Mouse (Mus musculus) forebrain, postnatal 0 days (tissue): ENCODE measurements at regions not wholly inside any gene's neighbourhood (a gene's known extent, or its start where the extent isn't known, plus 50 kb on each side); places are given as distances from the start of the nearest gene placed in this dataset.

Experiments
- ATAC-seq: fragments of 200-750 bp; cut with Nextera tagmentation; 2 replicates; pipeline ENCODE4 v1.8.0; 2017; ENCODE audit warnings: mild to moderate bottlenecking, moderate library complexity
- DNase-seq: peaks from one replicate; pipeline ENCODE4 v3.0.0-alpha.2; 2015
- H3K27ac ChIP-seq: fragments of 300-500 bp; sonication (generic); 2 replicates; pipeline ENCODE4 v1.5.1; 2014; ENCODE audit warnings: low read depth, mild to moderate bottlenecking, antibody characterized with exemption, low read length, moderate library complexity, mixed read lengths
- H3K27me3 ChIP-seq: fragments of 300-500 bp; sonication (generic); 2 replicates; pipeline ENCODE4 v1.6.1; 2014; ENCODE audit warnings: mild to moderate bottlenecking, low read length, mixed read lengths; ENCODE audit not compliant: insufficient read depth
- H3K36me3 ChIP-seq: fragments of 300-500 bp; sonication (generic); 2 replicates; pipeline ENCODE4 v1.6.1; 2014; ENCODE audit warnings: mild to moderate bottlenecking, moderate library complexity; ENCODE audit not compliant: insufficient read depth
- H3K4me1 ChIP-seq: fragments of 300-500 bp; sonication (generic); 2 replicates; pipeline ENCODE4 v1.6.1; 2014; ENCODE audit warnings: antibody characterized with exemption; ENCODE audit not compliant: insufficient read depth
- H3K4me2 ChIP-seq: fragments of 300-500 bp; sonication (generic); 2 replicates; pipeline ENCODE4 v1.6.1; 2014; ENCODE audit warnings: low read depth, mild to moderate bottlenecking, moderate library complexity
- H3K4me3 ChIP-seq: fragments of 300-500 bp; sonication (generic); 2 replicates; pipeline ENCODE4 v1.5.1; 2014; ENCODE audit warnings: low read depth, low read length, mixed read lengths
- H3K9ac ChIP-seq: fragments of 300-500 bp; sonication (generic); 2 replicates; pipeline ENCODE4 v1.6.1; 2014; ENCODE audit warnings: mild to moderate bottlenecking
- H3K9me3 ChIP-seq: fragments of 300-500 bp; sonication (generic); 2 replicates; pipeline ENCODE4 v1.6.1; 2016; ENCODE audit warnings: low read length
- CTCF ChIP-seq: sonication (generic); IDR thresholded peaks from 2 replicates; pipeline ENCODE4 v1.5.1; 2016; ENCODE audit warnings: antibody characterized with exemption, control low read depth, low read depth
- WGBS: fragments of 180-500 bp; shearing (Covaris S2); extraction: QIAGEN DNeasy Blood & Tissue Kit; methylation state at CpG from one replicate; pipeline ENCODE4 v1.1.7; 2014; 5-methylcytosine and 5-hydroxymethylcytosine counted together

DNA sequence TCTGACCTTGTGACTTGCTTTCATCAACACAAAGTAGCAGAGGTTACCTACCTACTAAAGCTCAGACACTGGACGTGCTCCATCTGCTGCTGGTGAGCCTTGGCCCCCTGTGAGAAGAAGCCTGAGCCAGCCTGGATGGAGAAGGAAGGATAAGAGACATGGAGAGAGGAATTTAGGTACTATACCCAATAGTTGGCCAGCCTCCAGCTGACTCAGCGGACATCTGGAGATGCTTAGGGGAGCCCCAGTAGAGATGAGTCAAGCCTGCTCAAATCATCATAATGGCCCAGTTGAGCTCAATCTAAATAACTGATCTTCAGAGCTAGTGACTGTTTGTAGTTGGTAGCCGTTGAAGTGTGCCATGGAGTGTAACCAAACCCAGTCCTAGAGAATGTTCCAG, 53.7 kb upstream of the Ripply2 start:
- no peak overlapping the region for H3K27ac ChIP-seq
- ATAC-seq (no peak), DNase-seq (no peak)
- no peak overlapping the region for H3K9ac ChIP-seq
- no peak overlapping the region for H3K4me3 ChIP-seq
- no peak overlapping the region for H3K4me2 ChIP-seq
- H3K9me3 ChIP-seq = no peaks in the 10 kb centered on the region
- H3K36me3 ChIP-seq = no peaks in the 10 kb centered on the region
- H3K27me3 ChIP-seq = no peaks in the 10 kb centered on the region
- H3K4me1 ChIP-seq = no peaks in the 10 kb centered on the region
- TF ChIP-seq CTCF = no peak
- WGBS = 74% methylated on average over 3 of the region's 3 CpGs

DNA sequence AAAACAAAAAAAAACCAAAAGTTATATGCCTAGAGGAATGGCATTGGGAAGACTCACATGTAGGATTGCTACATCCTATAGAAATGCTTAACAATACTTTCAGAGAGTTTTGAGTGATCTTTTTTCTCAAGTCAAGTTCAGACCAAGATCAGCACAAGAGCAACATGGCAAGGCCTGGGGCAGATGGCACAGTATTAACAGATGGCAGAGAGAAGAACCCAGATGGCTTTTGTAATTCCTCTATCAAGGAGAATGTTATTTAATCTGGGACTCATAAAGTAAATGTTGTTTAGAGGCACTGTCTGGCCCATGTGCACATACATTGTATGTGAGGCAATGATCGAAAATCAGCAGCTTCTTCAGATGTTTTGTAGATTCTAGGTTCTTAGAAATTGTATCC, 58.3 kb upstream of the Ripply2 start:
- Histone ChIP-seq H3K4me1 (no peaks in the 10 kb centered on the region), H3K27me3 (no peaks in the 10 kb centered on the region), H3K27ac (no peak overlapping the region), H3K9me3 (no peaks in the 10 kb centered on the region), H3K4me2 (no peak overlapping the region), H3K4me3 (no peak overlapping the region), H3K9ac (no peak overlapping the region), H3K36me3 (no peaks in the 10 kb centered on the region)
- ATAC-seq (no peak), DNase-seq (no peak)
- TF ChIP-seq CTCF = no peak
- 85% methylated on average over 1 of the region's 1 CpGs for WGBS

DNA sequence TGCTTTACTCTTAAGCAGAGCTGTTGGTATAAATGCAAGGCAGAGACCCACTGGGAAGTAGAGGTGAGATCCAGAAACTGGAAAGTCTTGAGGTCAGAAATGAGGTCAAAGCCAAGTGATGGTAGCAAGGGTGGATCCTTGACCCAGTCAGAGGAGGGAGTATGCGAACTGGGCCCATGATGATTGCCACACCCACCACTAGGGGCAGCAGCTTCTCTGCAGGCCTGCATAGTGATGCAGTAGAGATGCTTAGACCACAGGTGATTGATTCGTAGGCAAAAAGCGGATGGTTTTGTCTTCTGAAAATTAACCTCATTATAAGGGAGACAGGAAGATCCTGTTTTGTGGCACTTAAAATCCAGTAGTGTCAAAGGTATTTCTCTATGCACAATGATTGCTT, 59.6 kb upstream of the Ripply2 start:
- ATAC-seq (no peak), DNase-seq (no peak)
- Histone ChIP-seq H3K9ac (no peak overlapping the region), H3K36me3 (no peaks in the 10 kb centered on the region), H3K27me3 (no peaks in the 10 kb centered on the region), H3K4me2 (no peak overlapping the region), H3K4me3 (no peak overlapping the region), H3K9me3 (no peaks in the 10 kb centered on the region), H3K27ac (no peak overlapping the region), H3K4me1 (no peaks in the 10 kb centered on the region)
- peak; percentile 48 for TF ChIP-seq CTCF
- 80% methylated on average over 3 of the region's 3 CpGs for WGBS

DNA sequence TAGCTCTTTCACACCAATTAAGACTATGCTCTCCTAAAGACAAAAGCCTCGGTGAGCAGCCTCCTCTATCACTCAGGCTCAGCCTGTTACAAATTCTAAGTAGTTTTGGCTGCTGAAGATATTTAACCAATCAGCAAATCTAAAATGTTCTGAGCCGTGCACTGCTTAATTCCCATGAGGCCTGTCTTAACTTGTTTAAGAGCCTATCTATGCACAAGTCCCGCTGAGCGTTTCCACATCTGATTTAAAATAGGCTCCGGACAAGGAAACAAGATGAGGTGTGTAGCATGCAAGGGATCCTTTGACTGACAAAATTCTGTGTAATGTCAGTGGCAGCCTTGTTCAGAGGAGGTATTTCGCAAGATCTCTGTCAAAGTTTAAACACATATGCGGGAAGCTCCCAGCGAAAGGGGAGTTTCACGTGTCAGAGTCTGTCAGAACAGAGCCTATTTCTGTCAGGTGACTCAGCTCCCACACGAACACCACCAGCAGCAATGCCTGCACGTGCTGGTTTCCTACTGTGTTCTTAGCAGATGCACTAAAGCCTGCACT, 63.3 kb upstream of the Ripply2 start:
- 55% methylated on average over 11 of the region's 11 CpGs for WGBS
- Histone ChIP-seq H3K36me3 (no peaks in the 10 kb centered on the region), H3K27ac (no peak overlapping the region), H3K4me2 (no peak overlapping the region), H3K4me3 (no peak overlapping the region), H3K9me3 (no peaks in the 10 kb centered on the region), H3K27me3 (no peaks in the 10 kb centered on the region), H3K4me1 (no peaks in the 10 kb centered on the region), H3K9ac (no peak overlapping the region)
- ATAC-seq (peak; percentile 81), DNase-seq (peak; percentile 27)
- no peak for TF ChIP-seq CTCF

DNA sequence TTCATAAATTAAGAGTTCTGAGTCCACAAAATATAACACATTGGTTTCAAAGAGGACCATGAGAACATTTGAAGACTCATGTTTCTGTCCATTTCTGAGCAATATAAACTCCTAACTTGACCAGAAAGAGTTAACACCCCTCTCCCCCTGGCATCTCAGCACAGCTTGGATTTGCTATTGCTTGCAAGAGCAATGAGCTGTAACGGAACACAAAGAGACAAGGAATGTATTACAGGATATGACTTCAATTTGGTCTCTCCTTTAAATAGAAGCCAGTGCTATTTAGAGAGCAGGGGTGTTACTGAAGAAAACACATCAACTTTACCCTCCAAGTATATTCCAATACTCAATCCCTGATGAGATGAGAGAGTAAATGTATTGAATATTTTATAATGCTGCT, 65.5 kb upstream of the Ripply2 start:
- no peak overlapping the region for H3K4me2 ChIP-seq
- no peak overlapping the region for H3K9ac ChIP-seq
- no peak overlapping the region for H3K27ac ChIP-seq
- H3K9me3 ChIP-seq = no peaks in the 10 kb centered on the region
- no peaks in the 10 kb centered on the region for H3K36me3 ChIP-seq
- DNase-seq (peak; percentile 21), ATAC-seq (peak; percentile 27; the same call in 1 of the 2 replicates)
- no peaks in the 10 kb centered on the region for H3K4me1 ChIP-seq
- no peak for TF ChIP-seq CTCF
- no peak overlapping the region for H3K4me3 ChIP-seq
- 20% methylated on average over 1 of the region's 1 CpGs for WGBS
- H3K27me3 ChIP-seq = no peaks in the 10 kb centered on the region

DNA sequence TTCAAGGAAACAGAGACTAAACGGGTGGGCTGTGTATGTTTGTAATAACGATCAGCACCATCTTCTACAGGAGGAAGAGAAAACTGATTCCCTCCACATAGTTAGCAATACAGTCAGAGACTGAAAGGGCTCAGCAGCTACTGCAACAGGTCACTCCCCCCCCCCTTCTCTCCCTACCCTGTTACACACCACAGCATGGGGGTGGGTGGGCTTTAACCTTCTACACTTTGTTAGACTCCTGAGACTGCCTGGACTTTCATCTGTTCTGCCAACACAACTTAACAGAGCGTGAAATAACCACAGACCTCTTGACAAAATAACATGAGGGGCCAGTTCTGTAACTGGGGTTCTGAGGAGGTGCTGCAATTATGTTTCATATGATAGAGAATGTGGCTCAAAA, 50.7 kb upstream of the Snap91 start:
- no peak for DNase-seq
- H3K4me2 ChIP-seq = no peak overlapping the region
- H3K27ac ChIP-seq = no peak overlapping the region
- H3K9me3 ChIP-seq = no peaks in the 10 kb centered on the region
- no peaks in the 10 kb centered on the region for H3K27me3 ChIP-seq
- H3K4me3 ChIP-seq = no peak overlapping the region
- H3K9ac ChIP-seq = no peak overlapping the region
- no peaks in the 10 kb centered on the region for H3K36me3 ChIP-seq
- TF ChIP-seq CTCF = no peak
- no peak for ATAC-seq
- WGBS = 67% methylated on average over 3 of the region's 3 CpGs
- no peaks in the 10 kb centered on the region for H3K4me1 ChIP-seq
